Mouse (Mus musculus) lung, adult 2 months (tissue): ENCODE measurements around the gene Igf2bp2.

Experiments
- CTCF ChIP-seq: fragments of 200-500 bp; IDR thresholded peaks from 2 replicates; pipeline ENCODE4 v1.5.1; 2011; ENCODE audit warnings: mild to moderate bottlenecking, low read length, control low read depth; ENCODE audit not compliant: insufficient read depth
- POLR2A ChIP-seq: fragments of 200-500 bp; IDR thresholded peaks from 2 replicates; pipeline ENCODE4 v1.6.1; 2011; ENCODE audit warnings: low read depth, mild to moderate bottlenecking, control low read depth, low read length, borderline replicate concordance; ENCODE audit errors: extremely low read depth

GRCm38 (mm10) chr16:22075829-22076619 is 87.1 kb downstream of the Igf2bp2 start:
- no peak for TF ChIP-seq CTCF
- no peak for TF ChIP-seq POLR2A
